Mouse (Mus musculus): ENCODE measurements around the gene Slc3a2.

DNA sequence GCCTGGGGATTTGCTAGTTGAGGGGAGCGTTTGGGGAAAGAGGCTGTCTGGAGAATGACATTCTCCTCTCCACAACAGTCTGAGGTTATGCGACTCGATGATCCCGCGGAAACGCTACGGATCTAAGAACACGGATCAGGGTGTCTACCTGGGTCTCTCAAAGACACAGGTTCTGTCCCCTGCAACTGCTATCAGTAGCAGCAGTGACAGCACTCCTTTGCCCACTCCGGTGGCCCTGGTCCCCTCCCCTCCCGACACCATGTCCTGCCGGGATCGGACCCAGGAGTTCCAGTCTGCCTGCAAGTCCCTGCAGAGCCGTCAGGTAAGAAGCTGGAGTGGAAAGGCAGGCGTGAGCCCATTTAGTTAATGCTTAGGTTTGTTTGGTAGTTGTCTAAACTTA is 19.0 kb upstream of the Slc3a2 start:
- TF ChIP-seq CTCF (IDR thresholded peaks at IDR 0.05; ENCODE audit: control insufficient read depth, insufficient read depth, insufficient read length) = no peak
- no peak for TF ChIP-seq USF1 (IDR thresholded peaks at IDR 0.05; ENCODE audit: low read depth)
- TF ChIP-seq MYOD1 (IDR thresholded peaks at IDR 0.05; ENCODE audit: control insufficient read depth, insufficient read length, low read depth) = no peak
- TF ChIP-seq CEBPB (IDR thresholded peaks at IDR 0.05; ENCODE audit: low read depth) = no peak
- no peak for TF ChIP-seq MAX (IDR thresholded peaks at IDR 0.05)
- TF ChIP-seq MYOG (IDR thresholded peaks at IDR 0.05; ENCODE audit: control insufficient read depth, extremely low read depth, insufficient read length) = no peak
